Mouse (Mus musculus): ENCODE results near the gene Atg4b.
"Not testable (repeated sequence)": the region's sequence is repeated elsewhere in the genome, so short reads cannot be mapped to it uniquely, and the experiment has no call there.

The Atg4b gene

GRCm38 (mm10) chr1:93760076-93760475 lies 8.8 kb downstream of the Atg4b start:
- no peak for DNase-seq

- DNase-seq, result not testable (repeated sequence)
These were observed 12.2 kb downstream of the Atg4b start for GRCm38 (mm10) chr1:93763531-93763930.

GRCm38 (mm10) chr1:93764871-93765591 lies 13.7 kb downstream of the Atg4b start:
- no peak for DNase-seq

- DNase-seq, result no peak
These were observed 16.3 kb downstream of the Atg4b start for GRCm38 (mm10) chr1:93767600-93767999.

- DNase-seq, result no peak
These were observed 18.6 kb downstream of the Atg4b start for GRCm38 (mm10) chr1:93769901-93770300.

- no peak for DNase-seq
These were observed 25.4 kb downstream of the Atg4b start for GRCm38 (mm10) chr1:93776686-93777085.

- DNase-seq, result no peak
These were observed 35.6 kb downstream of the Atg4b start for GRCm38 (mm10) chr1:93786912-93787311.

- DNase-seq, result no peak
These were observed 43.2 kb downstream of the Atg4b start for GRCm38 (mm10) chr1:93794526-93794925.

- no peak for DNase-seq
These were observed 44.6 kb downstream of the Atg4b start for GRCm38 (mm10) chr1:93795886-93796285.

- peak in 1 of 2 experiments; percentile 9 for DNase-seq
These were observed 49.6 kb downstream of the Atg4b start for GRCm38 (mm10) chr1:93800670-93801503.

GRCm38 (mm10) chr1:93801741-93802238 lies 50.5 kb downstream of the Atg4b start, which contains the start of gene Dtymk:
TSS of gene Dtymk (minus strand) at chr1:93801934.
- peak; percentile 87 for DNase-seq

GRCm38 (mm10) chr1:93802771-93803170 lies 51.5 kb downstream of the Atg4b start:
- DNase-seq, result no peak

GRCm38 (mm10) chr1:93803556-93804507 lies 52.5 kb downstream of the Atg4b start, which contains the start of gene Ing5:
TSS of gene Ing5 (plus strand) at chr1:93803965.
- peak; percentile 100 for DNase-seq

- no peak for DNase-seq
These were observed 53.5 kb downstream of the Atg4b start for GRCm38 (mm10) chr1:93804818-93805217.

GRCm38 (mm10) chr1:93805221-93805951 lies 54.1 kb downstream of the Atg4b start:
- no peak for DNase-seq

- DNase-seq, result no peak
These were observed 57.6 kb downstream of the Atg4b start for GRCm38 (mm10) chr1:93808871-93809270.

- DNase-seq, result no peak
These were observed 58.7 kb downstream of the Atg4b start for GRCm38 (mm10) chr1:93810011-93810410.

- DNase-seq, result no peak
These were observed 60.3 kb downstream of the Atg4b start for GRCm38 (mm10) chr1:93811495-93812039.

- no peak for DNase-seq
These were observed 66.7 kb downstream of the Atg4b start for GRCm38 (mm10) chr1:93817823-93818532.

- DNase-seq, result no peak
These were observed 67.4 kb downstream of the Atg4b start for GRCm38 (mm10) chr1:93818722-93819121.

Measured in B cell, adult 2 months (primary cell).